Comparison of ENCODE assay signal across 10 mouse cellular contexts in genomic region chr11:22987357-22987756, GRCm38 (mm10). TPM values are rescaled to one million over a fixed set of nuclear protein-coding genes. Genes with fewer than 3 reads are reported as not detected.
DNase-seq lines count a peak whose midpoint lies in the region; ATAC-seq and TF ChIP-seq lines count a peak whose summit lies in the region.
"Had no signal": no experiment of that assay in that cellular context is flagged by ENCODE, and none has a peak within 500 bp of the region (broad histone marks: within the 10 kb centered on the region; RNA-seq: fewer than 3 reads in every experiment).

No protein-coding gene starts in this region.

- intact Hi-C loops in gastrocnemius, postnatal 36 days (cut with DNase I), result loop anchor here (2.0 kb wide), 1 partner anchor 285 kb away; no protein-coding TSS in a partner anchor
- intact Hi-C loops in heart, postnatal 14 days (cut with DNase I), result loop anchor here (2.0 to 10.0 kb wide), 5 partner anchors 160 to 577 kb away; partner anchors contain the start of genes Ahsa2 and Tmem17

- peak overlapping the region; percentile 41 for H3K4me2 ChIP-seq in myocyte (ENCODE audit: low read depth)
- H3K4me2 ChIP-seq in forebrain, embryonic 11.5 days (ENCODE audit: low read depth, low read length, severe bottlenecking), result no peak overlapping the region
- H3K4me2 ChIP-seq: embryonic facial prominence, embryonic 12.5 days; limb, embryonic 15.5 days had no signal

- H3ac ChIP-seq in myocyte (ENCODE audit: control insufficient read depth, insufficient read length), result no peak overlapping the region

- TF ChIP-seq CTCF in bone marrow, adult 2 months (IDR thresholded peaks at IDR 0.05; ENCODE audit: control insufficient read depth, insufficient read depth, low read length), result peak; percentile 64

- no peak for ATAC-seq in forebrain, embryonic 11.5 days (replicated peaks; ENCODE audit: low FRiP score)

- 38% methylated on average over 2 of the region's 2 CpGs for WGBS in bone marrow, adult 2 months
- 52% methylated on average over 2 of the region's 2 CpGs for WGBS in forebrain, embryonic 11.5 days

- H3K9ac ChIP-seq in forebrain, embryonic 11.5 days (ENCODE audit: low read length), result no peak overlapping the region
- H3K9ac ChIP-seq: embryonic facial prominence, embryonic 12.5 days; limb, embryonic 15.5 days had no signal

- TF ChIP-seq POLR2A in bone marrow, adult 2 months (IDR thresholded peaks at IDR 0.05; ENCODE audit: borderline replicate concordance, control insufficient read depth, low read depth, low read length), result no peak
- TF ChIP-seq POLR2A in myocyte (IDR thresholded peaks at IDR 0.05; ENCODE audit: insufficient read length, low read depth), result no peak

- peak; percentile 30 for DNase-seq in gastrocnemius, postnatal 10 days
- no peak for DNase-seq in gastrocnemius, postnatal 36 days
- DNase-seq in right cerebral cortex, adult 18-20 months, result peak; percentile 55
- no peak for DNase-seq in right cerebral cortex, postnatal 4 days
- DNase-seq in heart, postnatal 14 days, result peak; percentile 39 to 67
- DNase-seq in forebrain, embryonic 11.5 days (ENCODE audit: low spot score), result no peak

- no peaks in the 10 kb centered on the region for H3K9me3 ChIP-seq in forebrain, embryonic 11.5 days (ENCODE audit: control insufficient read depth, low read length)
- H3K9me3 ChIP-seq: embryonic facial prominence, embryonic 12.5 days; limb, embryonic 15.5 days had no signal

- H3K27ac ChIP-seq in bone marrow, adult 2 months (ENCODE audit: control insufficient read depth, insufficient read depth, low read depth, low read length, poor library complexity), result no peak overlapping the region
- H3K27ac ChIP-seq in forebrain, embryonic 11.5 days (ENCODE audit: low read depth, low read length), result no peak overlapping the region
- H3K27ac ChIP-seq: embryonic facial prominence, embryonic 12.5 days; limb, embryonic 15.5 days had no signal

- H3K4me3 ChIP-seq in bone marrow, adult 2 months (replicated peaks; ENCODE audit: control insufficient read depth, low read depth, low read length), result no peak overlapping the region
- H3K4me3 ChIP-seq in myocyte, result no peak overlapping the region
- H3K4me3 ChIP-seq in forebrain, embryonic 11.5 days (ENCODE audit: low read depth, low read length), result no peak overlapping the region
- H3K4me3 ChIP-seq: embryonic facial prominence, embryonic 12.5 days; limb, embryonic 15.5 days had no signal

- peaks cover 1% of the 10 kb centered on the region; the same call in 1 of the 2 replicates for H3K4me1 ChIP-seq in bone marrow, adult 2 months (ENCODE audit: control insufficient read depth, insufficient read depth, low read length)
- H3K4me1 ChIP-seq in forebrain, embryonic 11.5 days (replicated peaks; ENCODE audit: control insufficient read depth, insufficient read depth, low read length), result 0 out of 2 replicates have a peak, but pooled peaks cover 5% of the 10 kb centered on the region

- no peaks in the 10 kb centered on the region for H3K36me3 ChIP-seq in myocyte (ENCODE audit: control insufficient read depth, insufficient read depth)
- H3K36me3 ChIP-seq in forebrain, embryonic 11.5 days (ENCODE audit: control insufficient read depth, insufficient read depth, low read length), result no peaks in the 10 kb centered on the region
- H3K36me3 ChIP-seq: embryonic facial prominence, embryonic 12.5 days; limb, embryonic 15.5 days had no signal

- H3K79me2 ChIP-seq in myocyte (ENCODE audit: control insufficient read depth, insufficient read depth), result peaks cover 19% of the 10 kb centered on the region

- H3K27me3 ChIP-seq in myocyte (ENCODE audit: control insufficient read depth, insufficient read depth, insufficient read length), result no peaks in the 10 kb centered on the region
- H3K27me3 ChIP-seq in forebrain, embryonic 11.5 days (ENCODE audit: control insufficient read depth, insufficient read depth, low read length), result no peaks in the 10 kb centered on the region
- H3K27me3 ChIP-seq: embryonic facial prominence, embryonic 12.5 days; limb, embryonic 15.5 days had no signal

TF ChIP-seq in myocyte, 11 proteins besides CTCF, POLR2A, EP300 and RAD21:
- no peak for TF ChIP-seq POLR2AphosphoS2 (IDR thresholded peaks at IDR 0.05; ENCODE audit: insufficient read length, low read depth)

RNA-seq across cellular contexts. Expression of gene Cct4, which starts 3.0 kb away (rescaled TPM):
- 100 to 1,000 TPM; 118 to 122 TPM for total RNA-seq in gastrocnemius, postnatal 10 days (2021)
- total RNA-seq in gastrocnemius, postnatal 36 days (2021), result 10 to 100 TPM; 88.5 to 98.1 TPM
- polyA plus RNA-seq in bone marrow, adult 2 months (2011; ENCODE audit: insufficient read depth, insufficient read length, low replicate concordance, missing spikeins), result 60.8 and 121 TPM in 2 replicates
- 100 to 1,000 TPM; 108 to 120 TPM for total RNA-seq in heart, postnatal 14 days (2021)
- 187 TPM for polyA plus RNA-seq in myocyte (2012; fragmentation: generic; extraction: Trizol)
- 411 and 432 TPM in 2 replicates for polyA plus RNA-seq in forebrain, embryonic 11.5 days (2014; fragmentation: Nextera tagmentation; extraction: Ambion mirVana)

RNA-seq across cellular contexts. Expression of gene Commd1, which starts 5.2 kb away (rescaled TPM):
- 100 to 1,000 TPM; 140 to 151 TPM for total RNA-seq in gastrocnemius, postnatal 10 days (2021)
- total RNA-seq in gastrocnemius, postnatal 36 days (2021), result 100 to 1,000 TPM in 1 of 2 experiments, 10 to 100 TPM in 1; 97.4 to 102 TPM
- polyA plus RNA-seq in bone marrow, adult 2 months (2011; ENCODE audit: insufficient read depth, insufficient read length, low replicate concordance, missing spikeins), result 27.6 and 51.1 TPM in 2 replicates
- 100 to 1,000 TPM; 150 to 168 TPM for total RNA-seq in heart, postnatal 14 days (2021)
- polyA plus RNA-seq in myocyte (2012; fragmentation: generic; extraction: Trizol), result 174 TPM
- polyA plus RNA-seq in forebrain, embryonic 11.5 days (2014; fragmentation: Nextera tagmentation; extraction: Ambion mirVana), result 375 and 399 TPM in 2 replicates

RNA-seq across cellular contexts. Expression of gene Gm28048, which starts 5.5 kb away (rescaled TPM):
- 1 to 10 TPM; 3.9 to 5.9 TPM for total RNA-seq in gastrocnemius, postnatal 10 days (2021)
- total RNA-seq in gastrocnemius, postnatal 36 days (2021), result 1 to 10 TPM in 1 of 2 experiments, not detected in 1; 1.5 TPM
- polyA plus RNA-seq in bone marrow, adult 2 months (2011; ENCODE audit: insufficient read depth, insufficient read length, low replicate concordance, missing spikeins), result 13.8 and 21.9 TPM in 2 replicates
- 1 to 10 TPM; 5.5 to 9.2 TPM for total RNA-seq in heart, postnatal 14 days (2021)
- polyA plus RNA-seq in myocyte (2012; fragmentation: generic; extraction: Trizol), result 1.9 TPM
- 5.8 and 6.4 TPM in 2 replicates for polyA plus RNA-seq in forebrain, embryonic 11.5 days (2014; fragmentation: Nextera tagmentation; extraction: Ambion mirVana)

RNA-seq across cellular contexts. Expression of gene Zrsr1, which starts 15.6 kb away (rescaled TPM):
- total RNA-seq in gastrocnemius, postnatal 10 days (2021), result 10 to 100 TPM in 1 of 2 experiments, 1 to 10 TPM in 1; 9.7 to 11.4 TPM
- total RNA-seq in gastrocnemius, postnatal 36 days (2021), result 10 to 100 TPM; 11.2 to 17.6 TPM
- 31.7 and 34.0 TPM in 2 replicates for polyA plus RNA-seq in bone marrow, adult 2 months (2011; ENCODE audit: insufficient read depth, insufficient read length, low replicate concordance, missing spikeins)
- 10 to 100 TPM; 10.2 to 11.6 TPM for total RNA-seq in heart, postnatal 14 days (2021)
- 5.6 TPM for polyA plus RNA-seq in myocyte (2012; fragmentation: generic; extraction: Trizol)
- polyA plus RNA-seq in forebrain, embryonic 11.5 days (2014; fragmentation: Nextera tagmentation; extraction: Ambion mirVana), result 3.7 and 4.7 TPM in 2 replicates

RNA-seq across cellular contexts. Expression of gene Fam161a, which starts 20.0 kb away (rescaled TPM):
- 1 to 10 TPM; 2.7 to 3.3 TPM for total RNA-seq in gastrocnemius, postnatal 10 days (2021)
- total RNA-seq in gastrocnemius, postnatal 36 days (2021), result 1 to 10 TPM; 1.8 to 2.8 TPM
- 2.1 and 6.9 TPM in 2 replicates for polyA plus RNA-seq in bone marrow, adult 2 months (2011; ENCODE audit: insufficient read depth, insufficient read length, low replicate concordance, missing spikeins)
- 1 to 10 TPM; 2.9 to 3.8 TPM for total RNA-seq in heart, postnatal 14 days (2021)
- 0.77 TPM for polyA plus RNA-seq in myocyte (2012; fragmentation: generic; extraction: Trizol)
- 3.4 TPM in 2 replicates for polyA plus RNA-seq in forebrain, embryonic 11.5 days (2014; fragmentation: Nextera tagmentation; extraction: Ambion mirVana)

Comparison
In these comparisons a context has a peak if more than half of its experiments do, and no peak if none do; other contexts are left out.
1. DNase-seq: peak in gastrocnemius, postnatal 10 days (single experiment), right cerebral cortex, adult 18-20 months (single experiment) and heart, postnatal 14 days (2 of 2); none in gastrocnemius, postnatal 36 days (0 of 2), right cerebral cortex, postnatal 4 days (single experiment) and forebrain, embryonic 11.5 days (single experiment).